Mouse (Mus musculus): ENCODE measurements around the gene Fam20a. TPM values are rescaled to one million over a fixed set of nuclear protein-coding genes. Genes with fewer than 3 reads are reported as not detected.

The Fam20a gene
- polyA plus RNA-seq, 1 experiment = 72.4 TPM

DNA sequence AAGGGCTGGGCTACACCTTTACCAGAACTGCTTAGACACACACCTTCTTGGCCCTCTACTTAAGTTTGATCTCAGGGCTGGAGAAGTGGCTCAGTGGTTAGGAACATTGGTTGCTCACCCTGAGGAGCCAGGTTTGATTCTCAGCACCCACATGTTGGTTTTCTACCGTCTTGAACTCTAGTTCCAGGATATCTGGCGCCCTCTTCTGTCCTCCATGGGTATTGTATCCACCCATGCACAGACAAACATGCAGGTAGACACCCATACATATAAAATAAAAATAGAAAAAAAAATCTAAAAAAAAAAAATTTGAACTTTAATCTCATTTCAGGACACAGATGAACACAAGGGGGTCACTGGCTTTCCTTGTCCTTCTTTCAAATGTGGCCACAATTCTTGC is 22.3 kb downstream of the Fam20a start:
- Histone ChIP-seq H3K36me3 (ENCODE audit: control insufficient read depth, insufficient read depth) (peaks cover 19% of the 10 kb centered on the region), H3K4me3 (no peak overlapping the region), H3K4me2 (ENCODE audit: low read depth) (no peak overlapping the region), H3K27me3 (ENCODE audit: control insufficient read depth, insufficient read depth, insufficient read length) (no peaks in the 10 kb centered on the region), H3K79me2 (ENCODE audit: control insufficient read depth, insufficient read depth) (peaks cover 35% of the 10 kb centered on the region), H3ac (ENCODE audit: control insufficient read depth, insufficient read length) (no peak overlapping the region)
- no peak for TF ChIP-seq POLR2A (IDR thresholded peaks at IDR 0.05; ENCODE audit: insufficient read length, low read depth)
- TF ChIP-seq TCF12 (IDR thresholded peaks at IDR 0.05; ENCODE audit: insufficient read depth, poor library complexity, severe bottlenecking) = no peak
- TF ChIP-seq MAX (IDR thresholded peaks at IDR 0.05; ENCODE audit: low read depth) = no peak
- no peak for TF ChIP-seq CEBPB (IDR thresholded peaks at IDR 0.05; ENCODE audit: insufficient read depth, poor library complexity, severe bottlenecking)
- TF ChIP-seq TCF3 (IDR thresholded peaks at IDR 0.05; ENCODE audit: insufficient read length, low read depth) = no peak
- no peak for TF ChIP-seq SRF (IDR thresholded peaks at IDR 0.05; ENCODE audit: control insufficient read depth, insufficient read length, low read depth)
- no peak for TF ChIP-seq REST (IDR thresholded peaks at IDR 0.05; ENCODE audit: insufficient read depth, insufficient read length)
- TF ChIP-seq E2F4 (IDR thresholded peaks at IDR 0.05; ENCODE audit: insufficient read depth) = no peak
- TF ChIP-seq USF1 (IDR thresholded peaks at IDR 0.05; ENCODE audit: low read depth) = no peak

GRCm38 (mm10) chr11:109698740-109699139 is 23.3 kb downstream of the Fam20a start:
- Histone ChIP-seq H3K36me3 (ENCODE audit: control insufficient read depth, insufficient read depth) (peaks cover 19% of the 10 kb centered on the region), H3K4me3 (no peak overlapping the region), H3K4me2 (ENCODE audit: low read depth) (no peak overlapping the region), H3K79me2 (ENCODE audit: control insufficient read depth, insufficient read depth) (peaks cover 29% of the 10 kb centered on the region), H3ac (ENCODE audit: control insufficient read depth, insufficient read length) (no peak overlapping the region), H3K27me3 (ENCODE audit: control insufficient read depth, insufficient read depth, insufficient read length) (no peaks in the 10 kb centered on the region)
- TF ChIP-seq POLR2AphosphoS2 (IDR thresholded peaks at IDR 0.05; ENCODE audit: insufficient read length, low read depth) (no peak), SRF (IDR thresholded peaks at IDR 0.05; ENCODE audit: control insufficient read depth, insufficient read length, low read depth) (no peak)

DNA sequence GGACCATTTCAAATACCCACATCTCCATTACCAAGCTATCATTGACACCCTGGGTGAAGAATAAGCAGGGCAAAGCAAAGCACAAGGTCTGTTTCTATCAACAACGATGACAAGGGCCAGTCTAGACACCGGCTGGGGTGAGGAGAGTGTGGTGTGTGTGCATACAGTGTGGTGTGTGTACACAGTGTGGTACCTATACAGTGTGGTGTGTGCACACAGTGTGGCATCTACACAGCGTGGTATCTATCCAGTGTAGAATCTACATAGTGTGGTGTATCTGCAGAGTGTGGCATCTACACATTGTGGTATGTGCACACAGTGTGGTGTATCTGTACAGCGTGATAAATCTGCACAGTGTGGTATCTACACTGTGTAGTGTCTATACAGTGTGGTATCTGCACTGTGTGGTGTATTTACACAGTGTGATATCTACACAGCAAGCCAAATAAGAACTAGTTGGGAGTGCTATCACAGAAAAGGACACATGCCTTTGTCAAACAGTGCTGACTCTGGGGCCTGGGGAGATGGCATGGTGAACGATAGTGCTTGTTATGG is 24.9 kb downstream of the Fam20a start:
- H3K79me2 ChIP-seq (ENCODE audit: control insufficient read depth, insufficient read depth) = peaks cover 16% of the 10 kb centered on the region
- H3K4me3 ChIP-seq = no peak overlapping the region
- H3K4me2 ChIP-seq (ENCODE audit: low read depth) = no peak overlapping the region
- TF ChIP-seq TCF3 (IDR thresholded peaks at IDR 0.05; ENCODE audit: insufficient read length, low read depth) (no peak), USF1 (IDR thresholded peaks at IDR 0.05; ENCODE audit: low read depth) (no peak), REST (IDR thresholded peaks at IDR 0.05; ENCODE audit: insufficient read depth, insufficient read length) (no peak), MYOG (IDR thresholded peaks at IDR 0.05; ENCODE audit: control insufficient read depth in 1 of 3, insufficient read depth in 1 of 3, insufficient read length in 2 of 3, low read depth in 2 of 3) (no peak), CEBPB (IDR thresholded peaks at IDR 0.05; ENCODE audit: insufficient read depth, poor library complexity, severe bottlenecking) (no peak), SRF (IDR thresholded peaks at IDR 0.05; ENCODE audit: control insufficient read depth, insufficient read length, low read depth) (no peak), POLR2A (IDR thresholded peaks at IDR 0.05; ENCODE audit: insufficient read length, low read depth) (no peak), TCF12 (IDR thresholded peaks at IDR 0.05; ENCODE audit: insufficient read depth, poor library complexity, severe bottlenecking) (no peak), MYOD1 (IDR thresholded peaks at IDR 0.05; ENCODE audit: control insufficient read depth in 1 of 3, insufficient read length in 2 of 3, low read depth in 2 of 3) (no peak), MAX (IDR thresholded peaks at IDR 0.05; ENCODE audit: low read depth) (no peak), POLR2AphosphoS2 (IDR thresholded peaks at IDR 0.05; ENCODE audit: insufficient read length, low read depth) (no peak), E2F4 (IDR thresholded peaks at IDR 0.05; ENCODE audit: insufficient read depth) (no peak)
- no peaks in the 10 kb centered on the region for H3K27me3 ChIP-seq (ENCODE audit: control insufficient read depth, insufficient read depth, insufficient read length)
- peaks cover 11% of the 10 kb centered on the region for H3K36me3 ChIP-seq (ENCODE audit: control insufficient read depth, insufficient read depth)
- no peak overlapping the region for H3ac ChIP-seq (ENCODE audit: control insufficient read depth, insufficient read length)

DNA sequence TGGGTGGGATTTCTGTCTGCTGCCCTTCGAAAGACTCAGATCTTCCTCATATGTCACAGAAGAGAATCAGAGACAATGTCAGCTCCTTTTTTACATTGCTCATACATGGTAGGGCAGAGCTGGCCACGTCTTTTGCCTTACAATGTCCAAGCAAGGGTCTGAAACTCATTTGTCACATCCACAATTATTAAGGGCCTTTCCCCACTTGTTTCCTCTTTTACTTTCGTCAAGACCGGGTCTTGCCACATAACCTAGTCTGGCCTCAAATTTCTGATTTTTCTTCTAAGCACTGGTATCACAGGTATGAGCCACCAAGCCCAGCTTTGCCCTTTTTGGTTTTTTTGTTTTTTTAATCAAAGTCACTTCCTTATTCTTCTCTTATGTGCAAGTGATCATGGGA is 25.6 kb downstream of the Fam20a start:
- H3K27me3 ChIP-seq (ENCODE audit: control insufficient read depth, insufficient read depth, insufficient read length) = no peaks in the 10 kb centered on the region
- peaks cover 10% of the 10 kb centered on the region for H3K79me2 ChIP-seq (ENCODE audit: control insufficient read depth, insufficient read depth)
- H3K36me3 ChIP-seq (ENCODE audit: control insufficient read depth, insufficient read depth) = peaks cover 6% of the 10 kb centered on the region
- TF ChIP-seq CEBPB (IDR thresholded peaks at IDR 0.05; ENCODE audit: insufficient read depth, poor library complexity, severe bottlenecking) (no peak), E2F4 (IDR thresholded peaks at IDR 0.05; ENCODE audit: insufficient read depth) (no peak), MAX (IDR thresholded peaks at IDR 0.05; ENCODE audit: low read depth) (no peak), MYOD1 (IDR thresholded peaks at IDR 0.05; ENCODE audit: control insufficient read depth in 1 of 3, insufficient read length in 2 of 3, low read depth in 2 of 3) (no peak), TCF3 (IDR thresholded peaks at IDR 0.05; ENCODE audit: insufficient read length, low read depth) (no peak), POLR2A (IDR thresholded peaks at IDR 0.05; ENCODE audit: insufficient read length, low read depth) (no peak), REST (IDR thresholded peaks at IDR 0.05; ENCODE audit: insufficient read depth, insufficient read length) (no peak), USF1 (IDR thresholded peaks at IDR 0.05; ENCODE audit: low read depth) (no peak), SRF (IDR thresholded peaks at IDR 0.05; ENCODE audit: control insufficient read depth, insufficient read length, low read depth) (no peak), POLR2AphosphoS2 (IDR thresholded peaks at IDR 0.05; ENCODE audit: insufficient read length, low read depth) (no peak), TCF12 (IDR thresholded peaks at IDR 0.05; ENCODE audit: insufficient read depth, poor library complexity, severe bottlenecking) (no peak), MYOG (IDR thresholded peaks at IDR 0.05; ENCODE audit: control insufficient read depth in 1 of 3, insufficient read depth in 1 of 3, insufficient read length in 2 of 3, low read depth in 2 of 3) (no peak)
- no peak overlapping the region for H3K4me3 ChIP-seq
- no peak overlapping the region for H3K4me2 ChIP-seq (ENCODE audit: low read depth)
- H3ac ChIP-seq (ENCODE audit: control insufficient read depth, insufficient read length) = no peak overlapping the region

DNA sequence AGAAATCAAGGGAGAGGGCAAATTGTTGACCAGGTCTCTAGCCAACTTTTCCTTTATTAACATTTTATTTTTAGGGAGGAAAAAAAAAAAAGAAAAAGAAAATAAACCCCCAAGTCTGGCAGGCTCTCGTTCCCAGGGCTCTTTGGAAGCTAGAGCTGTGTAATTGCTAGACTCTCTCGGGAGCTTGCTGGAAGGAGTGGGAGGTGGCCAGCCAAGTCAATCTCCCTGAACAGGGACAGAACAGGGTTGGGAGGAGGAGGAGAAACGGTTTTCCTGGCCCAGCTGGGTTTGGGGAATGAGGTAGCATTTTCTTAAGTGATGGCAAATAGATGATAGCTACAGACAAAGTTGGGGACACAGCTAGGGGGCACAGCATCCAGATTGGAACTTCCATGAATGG is 29.3 kb downstream of the Fam20a start:
- Histone ChIP-seq H3K4me2 (ENCODE audit: low read depth) (no peak overlapping the region), H3K27me3 (ENCODE audit: control insufficient read depth, insufficient read depth, insufficient read length) (no peaks in the 10 kb centered on the region), H3K79me2 (ENCODE audit: control insufficient read depth, insufficient read depth) (no peaks in the 10 kb centered on the region), H3K36me3 (ENCODE audit: control insufficient read depth, insufficient read depth) (no peaks in the 10 kb centered on the region), H3K4me3 (no peak overlapping the region), H3ac (ENCODE audit: control insufficient read depth, insufficient read length) (no peak overlapping the region)
- TF ChIP-seq MYOG (IDR thresholded peaks at IDR 0.05; ENCODE audit: control insufficient read depth in 1 of 3, insufficient read depth in 1 of 3, insufficient read length in 2 of 3, low read depth in 2 of 3) (no peak), POLR2AphosphoS2 (IDR thresholded peaks at IDR 0.05; ENCODE audit: insufficient read length, low read depth) (no peak), USF1 (IDR thresholded peaks at IDR 0.05; ENCODE audit: low read depth) (no peak)
